Mouse (Mus musculus): ENCODE measurements around the gene Ubr3. TPM values are rescaled to one million over a fixed set of nuclear protein-coding genes. Genes with fewer than 3 reads are reported as not detected.

The Ubr3 gene
- total RNA-seq (2021), result 100 to 1,000 TPM; 108 to 118 TPM
- long read RNA-seq, experiment 1, full-length matches to known transcripts, result 6 of 23 reads
- long read RNA-seq, experiment 1, partial matches to known transcripts, result 8 of 23 reads
- long read RNA-seq, experiment 1, other reads (novel, unspliced or antisense), result 9 of 23 reads
- long read RNA-seq, experiment 2, full-length matches to known transcripts, result 4 of 26 reads
- long read RNA-seq, experiment 2, partial matches to known transcripts, result 10 of 26 reads
- long read RNA-seq, experiment 2, other reads (novel, unspliced or antisense), result 12 of 26 reads

GRCm38 (mm10) chr2:69897039-69897617 is at the start of gene Ubr3:
Gene Ubr3, plus strand, starts transcription at chr2:69897246.
- intact Hi-C loops (cut with DNase I; ENCODE audit: low total_unique reads), result no loop called here

GRCm38 (mm10) chr2:69849215-69849614 is 47.8 kb upstream of the Ubr3 start:
- no peak for DNase-seq
- intact Hi-C loops (cut with DNase I; ENCODE audit: low total_unique reads), result no loop called here

More at GRCm38 (mm10) chr2:69897039-69897617, at the start of gene Ubr3:
- peak; percentile 99 for DNase-seq

- intact Hi-C loops (cut with DNase I; ENCODE audit: low total_unique reads), result no loop called here
- no peak for DNase-seq
These were observed 45.5 kb upstream of the Ubr3 start for GRCm38 (mm10) chr2:69851427-69852058.

- no peak for DNase-seq
- intact Hi-C loops (cut with DNase I; ENCODE audit: low total_unique reads), result no loop called here
These were observed 40.7 kb upstream of the Ubr3 start for GRCm38 (mm10) chr2:69856392-69856791.

- no peak for DNase-seq
- intact Hi-C loops (cut with DNase I; ENCODE audit: low total_unique reads), result no loop called here
These were observed 39.2 kb upstream of the Ubr3 start for GRCm38 (mm10) chr2:69857882-69858281.

GRCm38 (mm10) chr2:69860972-69861452 is 36.0 kb upstream of the Ubr3 start:
- no peak for DNase-seq
- intact Hi-C loops (cut with DNase I; ENCODE audit: low total_unique reads), result no loop called here

GRCm38 (mm10) chr2:69861485-69862091 is 35.5 kb upstream of the Ubr3 start, which contains the start of gene Ssb:
Gene Ssb, plus strand, starts transcription at chr2:69861562.
- intact Hi-C loops (cut with DNase I; ENCODE audit: low total_unique reads), result no loop called here
- DNase-seq, result peak; percentile 95

GRCm38 (mm10) chr2:69862117-69862657 is 34.9 kb upstream of the Ubr3 start:
- DNase-seq, result no peak
- intact Hi-C loops (cut with DNase I; ENCODE audit: low total_unique reads), result no loop called here

GRCm38 (mm10) chr2:69883990-69884391 is 13.1 kb upstream of the Ubr3 start:
- no peak for DNase-seq
- intact Hi-C loops (cut with DNase I; ENCODE audit: low total_unique reads), result no loop called here

- DNase-seq, result no peak
- intact Hi-C loops (cut with DNase I; ENCODE audit: low total_unique reads), result no loop called here
These were observed 12.5 kb upstream of the Ubr3 start for GRCm38 (mm10) chr2:69884581-69884980.

GRCm38 (mm10) chr2:69885050-69885449 is 12.0 kb upstream of the Ubr3 start:
- intact Hi-C loops (cut with DNase I; ENCODE audit: low total_unique reads), result no loop called here
- DNase-seq, result no peak

GRCm38 (mm10) chr2:69885451-69886305 is 11.4 kb upstream of the Ubr3 start, which contains the start of gene Mettl5:
Gene Mettl5, minus strand, starts transcription at chr2:69885615.
- DNase-seq, result peak; percentile 89
- intact Hi-C loops (cut with DNase I; ENCODE audit: low total_unique reads), result no loop called here

GRCm38 (mm10) chr2:69888957-69889356 is 8.1 kb upstream of the Ubr3 start:
- intact Hi-C loops (cut with DNase I; ENCODE audit: low total_unique reads), result no loop called here
- no peak for DNase-seq

GRCm38 (mm10) chr2:69890843-69891242 is 6.2 kb upstream of the Ubr3 start:
- DNase-seq, result no peak
- intact Hi-C loops (cut with DNase I; ENCODE audit: low total_unique reads), result no loop called here

- no peak for DNase-seq
- intact Hi-C loops (cut with DNase I; ENCODE audit: low total_unique reads), result no loop called here
These were observed 3.9 kb upstream of the Ubr3 start for GRCm38 (mm10) chr2:69893145-69893544.

- intact Hi-C loops (cut with DNase I; ENCODE audit: low total_unique reads), result no loop called here
- DNase-seq, result no peak
These were observed 3.2 kb upstream of the Ubr3 start for GRCm38 (mm10) chr2:69893891-69894290.

GRCm38 (mm10) chr2:69895502-69896223 is 1.4 kb upstream of the Ubr3 start:
- intact Hi-C loops (cut with DNase I; ENCODE audit: low total_unique reads), result no loop called here
- DNase-seq, result no peak

GRCm38 (mm10) chr2:69896224-69896581 is 843 bp upstream of the Ubr3 start:
- intact Hi-C loops (cut with DNase I; ENCODE audit: low total_unique reads), result no loop called here
- no peak for DNase-seq

Data from gastrocnemius, postnatal 14 days (tissue).